Mouse (Mus musculus) hindbrain, embryonic 14.5 days (tissue): ENCODE results near the gene Fscn1. TPM values are rescaled to one million over a fixed set of nuclear protein-coding genes. Genes with fewer than 3 reads are reported as not detected.

Source experiments
- ATAC-seq: fragments of 200-750 bp; cut with Nextera tagmentation; 2 replicates; pipeline ENCODE4 v1.8.0; 2017; ENCODE audit warnings: moderate number of reproducible peaks, mild to moderate bottlenecking, moderate TSS enrichment, moderate library complexity; ENCODE audit not compliant: low FRiP score
- DNase-seq: peaks from one replicate; pipeline ENCODE4 v3.0.0-alpha.2; 2015; ENCODE audit warnings: low spot score
- H3K27ac ChIP-seq: fragments of 300-500 bp; sonication (generic); 2 replicates; pipeline ENCODE4 v1.5.1; 2014; ENCODE audit warnings: mild to moderate bottlenecking, moderate library complexity
- H3K27me3 ChIP-seq: fragments of 300-500 bp; sonication (generic); 2 replicates; pipeline ENCODE4 v1.6.1; 2014; ENCODE audit warnings: mild to moderate bottlenecking, low read length, mixed read lengths; ENCODE audit not compliant: control insufficient read depth, insufficient read depth
- H3K36me3 ChIP-seq: fragments of 300-500 bp; sonication (generic); replicated peaks from 2 replicates; pipeline ENCODE4 v1.6.1; 2014; ENCODE audit not compliant: control insufficient read depth, insufficient read depth
- H3K4me1 ChIP-seq: fragments of 300-500 bp; sonication (generic); replicated peaks from 2 replicates; pipeline ENCODE4 v1.6.1; 2014; ENCODE audit warnings: antibody characterized with exemption, low read length, mixed read lengths; ENCODE audit not compliant: control insufficient read depth, insufficient read depth
- H3K4me2 ChIP-seq: fragments of 300-500 bp; sonication (generic); replicated peaks from 2 replicates; pipeline ENCODE4 v1.6.1; 2014; ENCODE audit warnings: mild to moderate bottlenecking, moderate library complexity
- H3K4me3 ChIP-seq: fragments of 300-500 bp; sonication (generic); replicated peaks from 2 replicates; pipeline ENCODE4 v1.5.1; 2014; ENCODE audit warnings: mild to moderate bottlenecking, low read length
- H3K9ac ChIP-seq: fragments of 300-500 bp; sonication (generic); 2 replicates; pipeline ENCODE4 v1.6.1; 2014
- H3K9me3 ChIP-seq: fragments of 300-500 bp; sonication (generic); 2 replicates; pipeline ENCODE4 v1.6.1; 2016; ENCODE audit warnings: low read length; ENCODE audit not compliant: control insufficient read depth
- WGBS: fragments of 180-500 bp; shearing (Covaris S2); extraction: QIAGEN DNeasy Blood & Tissue Kit; methylation state at CpG from one replicate; pipeline ENCODE4 v1.1.7; 2014; 5-methylcytosine and 5-hydroxymethylcytosine counted together
- polyA plus RNA-seq: library from polyadenylated mRNA; unstranded; fragments of >200 nt; fragmentation: Nextera tagmentation; extraction: Ambion mirVana; gene quantifications from 2 replicates; pipeline ENCODE4 v1.2.1, GENCODE M21; 2014

Fscn1 gene
- polyA plus RNA-seq, 1 experiment from 2014 or later = 459 TPM

GRCm38 (mm10) chr5:142947460-142947859 is 12.7 kb upstream of the Fscn1 start:
- Histone ChIP-seq H3K4me3 (no peak overlapping the region), H3K27me3 (no peaks in the 10 kb centered on the region), H3K36me3 (no peaks in the 10 kb centered on the region), H3K4me1 (no peaks in the 10 kb centered on the region), H3K9ac (no peak overlapping the region), H3K4me2 (no peak overlapping the region), H3K27ac (no peak overlapping the region), H3K9me3 (no peaks in the 10 kb centered on the region)
- ATAC-seq (no peak), DNase-seq (no peak)
- 84% methylated on average over 7 of the region's 7 CpGs for WGBS

- ATAC-seq (no peak), DNase-seq (no peak)
- Histone ChIP-seq H3K36me3 (no peaks in the 10 kb centered on the region), H3K9ac (no peak overlapping the region), H3K4me3 (no peak overlapping the region), H3K4me1 (no peaks in the 10 kb centered on the region), H3K9me3 (no peaks in the 10 kb centered on the region), H3K27ac (no peak overlapping the region), H3K4me2 (no peak overlapping the region), H3K27me3 (no peaks in the 10 kb centered on the region)
- 72% methylated on average over 6 of the region's 6 CpGs for whole genome bisulfite sequencing
These were observed 10.6 kb upstream of the Fscn1 start for GRCm38 (mm10) chr5:142949580-142949979.

GRCm38 (mm10) chr5:142950405-142950804 is 9.7 kb upstream of the Fscn1 start:
- H3K9ac ChIP-seq = no peak overlapping the region
- H3K36me3 ChIP-seq = no peaks in the 10 kb centered on the region
- no peaks in the 10 kb centered on the region for H3K9me3 ChIP-seq
- H3K27me3 ChIP-seq = no peaks in the 10 kb centered on the region
- 65% methylated on average over 6 of the region's 6 CpGs for WGBS
- ATAC-seq (no peak; the same call in 1 of the 2 replicates), DNase-seq (no peak)
- no peaks in the 10 kb centered on the region for H3K4me1 ChIP-seq
- H3K4me3 ChIP-seq = no peak overlapping the region
- H3K4me2 ChIP-seq = no peak overlapping the region
- H3K27ac ChIP-seq = no peak overlapping the region

GRCm38 (mm10) chr5:142953641-142954040 is 6.5 kb upstream of the Fscn1 start:
- Histone ChIP-seq H3K27me3 (no peaks in the 10 kb centered on the region), H3K9me3 (no peaks in the 10 kb centered on the region), H3K36me3 (no peaks in the 10 kb centered on the region), H3K4me2 (no peak overlapping the region), H3K4me1 (no peaks in the 10 kb centered on the region), H3K4me3 (no peak overlapping the region), H3K27ac (no peak overlapping the region), H3K9ac (no peak overlapping the region)
- no peak for ATAC-seq
- WGBS = 65% methylated on average over 3 of the region's 3 CpGs
- no peak for DNase-seq

GRCm38 (mm10) chr5:142956956-142957703 is 3.0 kb upstream of the Fscn1 start:
- Histone ChIP-seq H3K4me1 (no peaks in the 10 kb centered on the region), H3K36me3 (no peaks in the 10 kb centered on the region), H3K27me3 (no peaks in the 10 kb centered on the region), H3K4me3 (no peak overlapping the region), H3K9me3 (no peaks in the 10 kb centered on the region), H3K27ac (no peak overlapping the region), H3K4me2 (no peak overlapping the region), H3K9ac (no peak overlapping the region)
- ATAC-seq (no peak), DNase-seq (no peak)
- 53% methylated on average over 6 of the region's 6 CpGs for WGBS

- H3K4me2 ChIP-seq = no peak overlapping the region
- no peaks in the 10 kb centered on the region for H3K36me3 ChIP-seq
- H3K4me1 ChIP-seq = peaks cover 2% of the 10 kb centered on the region; the same call in 1 of the 2 replicates
- H3K9me3 ChIP-seq = no peaks in the 10 kb centered on the region
- no peak overlapping the region for H3K4me3 ChIP-seq
- H3K27me3 ChIP-seq = no peaks in the 10 kb centered on the region
- DNase-seq = no peak
- H3K9ac ChIP-seq = no peak overlapping the region
- H3K27ac ChIP-seq = no peak overlapping the region
- WGBS = 89% methylated on average over 14 of the region's 14 CpGs
- ATAC-seq = no peak
These were observed 1.7 kb upstream of the Fscn1 start for GRCm38 (mm10) chr5:142958464-142958863.

GRCm38 (mm10) chr5:142959156-142959555 is 987 bp upstream of the Fscn1 start:
- no peak overlapping the region for H3K27ac ChIP-seq
- DNase-seq (no peak), ATAC-seq (no peak)
- 72% methylated on average over 4 of the region's 4 CpGs for WGBS
- no peak overlapping the region for H3K4me3 ChIP-seq
- no peak overlapping the region for H3K4me2 ChIP-seq
- H3K9ac ChIP-seq = no peak overlapping the region
- peaks cover 9% of the 10 kb centered on the region for H3K4me1 ChIP-seq
- H3K9me3 ChIP-seq = no peaks in the 10 kb centered on the region
- H3K27me3 ChIP-seq = no peaks in the 10 kb centered on the region
- H3K36me3 ChIP-seq = no peaks in the 10 kb centered on the region

- ATAC-seq = no peak
These were observed 680 bp downstream of the Fscn1 start for GRCm38 (mm10) chr5:142960775-142961271.

GRCm38 (mm10) chr5:142961398-142961880 is 1.3 kb downstream of the Fscn1 start:
- Histone ChIP-seq H3K4me3 (peak overlapping the region; percentile 59), H3K4me1 (peaks cover 28% of the 10 kb centered on the region), H3K9ac (peak overlapping the region; percentile 89), H3K27me3 (no peaks in the 10 kb centered on the region), H3K4me2 (peak overlapping the region; percentile 75), H3K27ac (peak overlapping the region; percentile 90), H3K9me3 (no peaks in the 10 kb centered on the region), H3K36me3 (peaks cover 6% of the 10 kb centered on the region; the same call in 1 of the 2 replicates)
- WGBS = under 1% methylated on average over 15 of the region's 15 CpGs
- DNase-seq = peak; percentile 59
- ATAC-seq = peak; percentile 29

More at GRCm38 (mm10) chr5:142960775-142961271, 680 bp downstream of the Fscn1 start:
- H3K36me3 ChIP-seq = no peaks in the 10 kb centered on the region; the same call in 1 of the 2 replicates
- no peaks in the 10 kb centered on the region for H3K9me3 ChIP-seq
- DNase-seq = peak; percentile 42
- peak overlapping the region; percentile 89 for H3K9ac ChIP-seq
- peaks cover 24% of the 10 kb centered on the region for H3K4me1 ChIP-seq
- no peaks in the 10 kb centered on the region for H3K27me3 ChIP-seq
- peak overlapping the region; percentile 75 for H3K4me2 ChIP-seq
- WGBS = 0% methylated on average over 59 of the region's 59 CpGs
- H3K27ac ChIP-seq = peak overlapping the region; percentile 90
- peak overlapping the region; percentile 59 for H3K4me3 ChIP-seq
